Comparison of ENCODE assay signal across 8 mouse cellular contexts in genomic region chr2:38797087-38797624, GRCm38 (mm10).
DNase-seq lines count a peak whose midpoint lies in the region; ATAC-seq and TF ChIP-seq lines count a peak whose summit lies in the region.

No protein-coding gene starts in this region.

- TF ChIP-seq CTCF in liver, adult 2 months (IDR thresholded peaks at IDR 0.05; ENCODE audit: low read depth, low read length) = peak; percentile 65
- TF ChIP-seq CTCF in gastrocnemius, adult 2 months (IDR thresholded peaks at IDR 0.05) = peak; percentile 89

- no peaks in the 10 kb centered on the region for H3K36me3 ChIP-seq in liver, adult 2 months (ENCODE audit: control insufficient read depth, insufficient read depth, low read length)
- no peaks in the 10 kb centered on the region for H3K36me3 ChIP-seq in liver, embryonic 11.5 days (ENCODE audit: control insufficient read depth, insufficient read depth, low read length)
- H3K36me3 ChIP-seq in liver, embryonic 13.5 days = no peaks in the 10 kb centered on the region
- H3K36me3 ChIP-seq in neural tube, embryonic 12.5 days = no peaks in the 10 kb centered on the region

- no peak; the same call in 1 of the 2 replicates for ATAC-seq in liver, embryonic 11.5 days (replicated peaks; ENCODE audit: low FRiP score)
- ATAC-seq in liver, embryonic 13.5 days (ENCODE audit: low read depth) = no peak
- ATAC-seq in neural tube, embryonic 12.5 days (ENCODE audit: low FRiP score, low read depth) = peak; percentile 41; the same call in 1 of the 2 replicates

- no peak overlapping the region for H3K4me3 ChIP-seq in liver, adult 2 months (ENCODE audit: insufficient read depth, low read depth, low read length)
- no peak overlapping the region for H3K4me3 ChIP-seq in liver, embryonic 11.5 days (ENCODE audit: low read depth, low read length)
- H3K4me3 ChIP-seq in gastrocnemius, adult 2 months = no peak overlapping the region
- no peak overlapping the region for H3K4me3 ChIP-seq in liver, embryonic 13.5 days (replicated peaks)
- H3K4me3 ChIP-seq in neural tube, embryonic 12.5 days = no peak overlapping the region

- peak; percentile 65 for DNase-seq in liver, adult 2 months (ENCODE audit: extremely low read depth, low read depth, low spot score)
- no peak for DNase-seq in liver, embryonic 11.5 days (ENCODE audit: low spot score)
- DNase-seq in cerebellum, postnatal 36 days = peak; percentile 64 to 70
- peak; percentile 74 for DNase-seq in gastrocnemius, adult 2 months
- DNase-seq in kidney, adult 8-10 months = peak; percentile 40 to 67
- DNase-seq in liver, embryonic 13.5 days = peak; percentile 35
- peak; percentile 84 for DNase-seq in testis, postnatal 10 days (ENCODE audit: low spot score)

- H3K27me3 ChIP-seq in liver, adult 2 months (ENCODE audit: control insufficient read depth, insufficient read depth, low read length) = no peaks in the 10 kb centered on the region
- H3K27me3 ChIP-seq in liver, embryonic 11.5 days (replicated peaks; ENCODE audit: control insufficient read depth, insufficient read depth, low read length) = no peaks in the 10 kb centered on the region
- no peaks in the 10 kb centered on the region for H3K27me3 ChIP-seq in liver, embryonic 13.5 days
- H3K27me3 ChIP-seq in neural tube, embryonic 12.5 days (replicated peaks) = no peaks in the 10 kb centered on the region

- WGBS in liver, adult 2 months = 7% methylated on average over 3 of the region's 3 CpGs
- 15% methylated on average over 3 of the region's 3 CpGs for WGBS in liver, embryonic 11.5 days
- 4% methylated on average over 3 of the region's 3 CpGs for whole genome bisulfite sequencing in liver, embryonic 13.5 days (ENCODE audit: insufficient replicate concordance)
- 23% methylated on average over 3 of the region's 3 CpGs for WGBS in neural tube, embryonic 12.5 days

- H3K9ac ChIP-seq in liver, adult 2 months (ENCODE audit: low read depth, low read length) = no peak overlapping the region
- H3K9ac ChIP-seq in liver, embryonic 11.5 days (ENCODE audit: low read depth, low read length) = no peak overlapping the region
- H3K9ac ChIP-seq in liver, embryonic 13.5 days = no peak overlapping the region
- H3K9ac ChIP-seq in neural tube, embryonic 12.5 days = no peak overlapping the region

- no peak for TF ChIP-seq POLR2A in liver, adult 2 months (IDR thresholded peaks at IDR 0.05; ENCODE audit: extremely low read depth, insufficient read depth, low read length)

- intact Hi-C loops in gastrocnemius, adult 2 months (cut with DNase I) = loop anchor here (1.0 to 5.0 kb wide), 3 partner anchors 35 to 200 kb away; partner anchors contain the start of gene Wdr38

- H3K9me3 ChIP-seq in liver, embryonic 11.5 days (ENCODE audit: control insufficient read depth, low read length) = no peaks in the 10 kb centered on the region
- no peaks in the 10 kb centered on the region for H3K9me3 ChIP-seq in liver, embryonic 13.5 days (replicated peaks)
- no peaks in the 10 kb centered on the region for H3K9me3 ChIP-seq in neural tube, embryonic 12.5 days

- no peaks in the 10 kb centered on the region for H3K79me2 ChIP-seq in liver, adult 2 months (ENCODE audit: control insufficient read depth, insufficient read depth, low read length)

- H3K4me1 ChIP-seq in liver, adult 2 months (ENCODE audit: control insufficient read depth, insufficient read depth, low read length) = no peaks in the 10 kb centered on the region
- no peaks in the 10 kb centered on the region for H3K4me1 ChIP-seq in liver, embryonic 11.5 days (replicated peaks; ENCODE audit: control insufficient read depth, insufficient read depth, low read length)
- no peaks in the 10 kb centered on the region for H3K4me1 ChIP-seq in liver, embryonic 13.5 days (replicated peaks)
- no peaks in the 10 kb centered on the region for H3K4me1 ChIP-seq in neural tube, embryonic 12.5 days

- H3K27ac ChIP-seq in liver, adult 2 months (replicated peaks; ENCODE audit: insufficient read depth, low read depth, low read length) = no peak overlapping the region
- no peak overlapping the region for H3K27ac ChIP-seq in liver, embryonic 11.5 days (ENCODE audit: low read depth, low read length)
- H3K27ac ChIP-seq in gastrocnemius, adult 2 months = no peak overlapping the region
- H3K27ac ChIP-seq in liver, embryonic 13.5 days = no peak overlapping the region
- H3K27ac ChIP-seq in neural tube, embryonic 12.5 days = no peak overlapping the region

- no peak overlapping the region for H3K4me2 ChIP-seq in liver, embryonic 11.5 days
- H3K4me2 ChIP-seq in liver, embryonic 13.5 days = no peak overlapping the region
- H3K4me2 ChIP-seq in neural tube, embryonic 12.5 days (replicated peaks) = no peak overlapping the region
